Mouse (Mus musculus) retina, adult 2 months (tissue): ENCODE measurements at regions not wholly inside any gene's neighbourhood (a gene's known extent, or its start where the extent isn't known, plus 50 kb on each side); places are given as distances from the start of the nearest gene placed in this dataset.

Source experiments
- DNase-seq: peaks from one replicate; pipeline ENCODE4 v3.0.0-alpha.2; 2012; ENCODE audit warnings: low read depth, low spot score

DNA sequence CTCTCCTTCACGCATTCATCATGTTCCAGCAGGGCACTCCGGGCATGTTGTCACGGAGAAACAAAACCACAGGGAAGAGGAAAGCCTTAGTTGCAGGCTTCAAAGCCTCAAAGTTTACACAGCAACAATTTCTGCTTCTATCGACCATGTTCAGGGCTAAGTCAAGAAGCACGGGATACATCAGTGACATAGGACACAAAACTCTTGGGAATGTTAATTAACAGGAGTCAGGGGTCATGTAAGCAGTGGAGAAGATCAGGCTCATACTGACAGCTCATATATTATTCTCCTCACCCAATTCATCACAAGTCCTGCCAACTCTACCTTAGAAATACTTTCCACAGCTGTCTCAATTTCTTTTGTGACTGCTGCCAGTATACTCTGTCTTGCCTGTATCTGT lies 133.0 kb upstream of the Btbd3 start:
- no peak for DNase-seq

DNA sequence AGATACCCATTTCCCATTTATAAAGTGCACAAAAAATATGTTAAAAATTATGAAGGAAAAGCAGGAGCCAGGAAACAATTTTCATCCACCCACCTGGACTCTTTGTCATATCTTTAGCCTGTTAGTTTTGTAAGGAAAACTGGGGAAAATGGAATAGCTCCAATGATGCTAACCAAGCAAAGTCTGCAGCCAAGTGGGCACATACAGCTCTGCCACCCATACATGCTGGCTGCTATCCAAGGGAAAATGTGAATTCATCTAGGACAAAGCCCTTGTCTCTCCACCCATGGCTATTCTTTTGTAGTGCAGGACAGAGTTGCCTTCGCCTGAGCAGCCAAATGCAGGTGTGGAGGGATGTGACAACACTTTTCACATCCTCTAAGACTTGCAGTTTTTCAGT lies 135.5 kb upstream of the Btbd3 start:
- no peak for DNase-seq

DNA sequence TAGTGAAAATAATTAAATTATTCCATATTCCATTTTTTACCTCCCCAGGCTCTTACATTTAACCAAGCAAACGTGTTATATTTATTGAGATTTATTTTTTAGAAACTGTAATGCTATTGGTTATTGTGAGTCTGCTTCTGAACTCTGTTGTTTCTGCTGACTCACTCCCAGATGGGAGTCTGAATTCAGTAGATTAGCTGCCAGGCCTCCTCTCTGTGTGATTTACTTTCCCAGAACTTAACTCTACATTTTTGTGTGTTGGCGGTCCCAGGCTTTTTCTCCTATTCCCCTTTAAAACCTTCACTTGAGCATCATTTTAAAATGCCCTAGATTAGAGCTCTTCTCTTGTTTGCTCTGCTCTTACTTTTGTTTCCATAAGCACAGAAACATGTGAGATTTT lies 136.2 kb upstream of the Btbd3 start:
- no peak for DNase-seq

DNA sequence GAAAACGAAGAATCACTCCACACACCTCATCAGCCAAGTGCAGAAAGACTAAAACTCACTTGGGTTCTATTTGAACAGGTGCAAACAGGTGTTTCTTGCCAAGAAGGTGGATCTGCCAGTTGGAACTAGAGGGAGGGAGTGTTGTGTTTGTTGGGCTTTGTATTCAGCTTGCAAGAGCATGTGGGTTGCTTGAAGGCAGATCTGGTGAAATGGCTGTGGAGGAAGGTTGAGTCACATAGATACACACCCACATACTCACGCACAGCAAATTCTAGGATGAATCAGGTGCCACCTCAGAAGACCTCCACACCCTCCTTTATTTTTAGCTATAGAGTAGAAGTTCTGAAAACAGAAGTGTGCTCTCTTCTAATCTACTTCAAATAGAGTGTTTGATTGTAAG lies 156.6 kb upstream of the Btbd3 start:
- no peak for DNase-seq

DNA sequence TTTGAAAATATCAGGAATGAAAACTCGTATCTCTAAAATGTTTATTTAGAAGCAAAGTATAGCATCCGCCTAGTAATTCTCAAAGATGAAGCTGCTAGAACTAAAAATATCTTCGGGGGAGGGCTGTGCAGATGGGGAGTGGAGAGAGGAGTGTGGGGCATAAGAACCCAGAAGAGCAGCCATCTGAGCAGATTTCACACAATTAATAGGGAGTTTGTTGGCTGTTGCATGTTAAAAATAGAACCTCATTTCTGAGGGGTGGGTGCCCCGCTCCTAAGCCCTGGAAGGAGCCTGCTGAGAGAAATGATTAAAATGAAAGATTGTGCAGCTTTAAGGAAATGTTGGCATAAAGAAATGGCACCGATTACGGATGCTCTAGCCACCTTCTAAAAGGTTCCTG lies 171.0 kb upstream of the Btbd3 start:
- no peak for DNase-seq

DNA sequence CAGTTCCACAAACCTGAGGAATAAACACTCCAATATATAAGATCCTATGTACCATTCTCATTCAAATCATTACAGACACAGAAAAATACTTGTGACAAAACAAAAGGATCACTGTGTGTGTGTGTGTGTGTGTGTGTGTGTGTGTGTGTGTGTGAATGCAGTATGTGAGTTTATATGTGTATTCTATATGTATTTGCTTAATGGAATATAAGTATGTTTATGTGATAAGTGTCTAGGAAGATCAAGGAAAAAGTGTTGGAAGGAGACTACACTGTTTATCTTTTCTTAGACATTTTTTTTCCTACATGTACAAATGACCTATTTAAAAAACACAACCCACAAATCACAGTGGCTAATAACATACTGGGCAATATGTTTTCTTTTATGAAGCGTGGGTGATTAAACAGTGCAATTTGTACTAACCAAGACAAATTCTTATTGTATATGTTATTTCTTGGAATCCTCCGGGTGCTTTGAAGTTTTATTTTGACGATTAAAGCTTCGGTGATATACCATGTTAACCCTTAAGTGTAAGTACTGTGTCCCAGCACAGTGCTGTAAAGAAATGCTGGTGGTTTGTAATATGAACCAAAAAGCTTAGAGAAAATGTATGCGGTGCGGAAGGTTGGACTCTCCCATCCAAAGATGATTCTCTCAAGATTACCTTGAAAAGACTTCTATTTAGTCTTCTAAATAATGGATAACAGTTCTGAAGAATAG lies 171.6 kb upstream of the Btbd3 start:
- DNase-seq: no peak

DNA sequence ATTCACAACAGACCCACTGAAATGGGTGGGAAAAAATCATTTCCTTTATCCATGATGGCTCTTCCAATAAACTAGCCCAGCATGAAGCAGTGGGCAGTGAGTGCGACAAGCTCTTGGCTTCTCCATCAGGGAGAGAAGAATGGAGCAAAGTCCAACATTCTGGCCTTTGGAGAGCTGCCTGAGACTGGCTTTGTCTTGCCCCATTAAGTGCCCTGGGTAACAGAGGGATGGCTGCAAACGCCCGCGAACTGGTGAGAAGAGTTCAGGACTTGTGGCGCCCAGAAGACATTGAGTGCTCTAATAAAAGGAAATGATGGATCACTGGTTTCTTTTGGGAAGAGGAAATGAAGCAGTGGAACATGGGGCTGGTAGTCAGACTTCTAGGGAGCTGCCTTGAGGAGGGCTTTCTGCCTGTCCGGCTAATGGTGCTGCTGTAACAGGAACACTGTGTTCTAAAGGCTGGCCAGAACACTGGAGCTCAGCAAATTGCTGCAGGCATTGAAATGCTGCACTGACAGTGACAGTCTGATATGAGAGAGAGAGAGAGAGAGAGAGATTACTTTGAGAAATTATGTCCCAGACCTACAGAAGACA lies 182.2 kb upstream of the Btbd3 start:
- no peak for DNase-seq

DNA sequence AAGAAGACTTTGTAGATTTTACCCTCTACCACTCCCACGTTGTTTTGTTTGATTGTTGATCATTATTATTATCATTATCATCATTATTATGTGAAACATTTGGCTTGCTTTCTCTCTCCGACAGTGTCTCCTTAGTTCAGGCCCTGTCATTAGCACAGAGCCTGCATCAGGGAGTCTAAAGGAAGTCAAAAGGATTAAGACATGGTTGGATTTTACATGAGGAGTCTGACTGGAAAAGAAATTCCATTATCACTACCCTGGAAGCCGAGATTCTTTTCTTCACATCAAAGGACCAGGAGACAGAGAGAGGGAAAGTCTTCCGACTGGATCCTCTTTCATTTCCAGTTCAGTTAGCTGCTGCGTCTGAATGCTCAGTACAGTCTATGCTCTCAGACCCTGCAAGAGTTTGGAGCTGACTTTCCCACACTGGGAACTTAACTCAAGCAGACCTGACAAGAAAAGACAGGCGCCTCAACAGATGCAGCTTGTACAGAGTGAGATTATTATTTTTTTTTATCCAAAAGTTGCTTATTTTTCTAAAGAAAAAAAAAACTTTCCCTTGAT lies 184.1 kb upstream of the Btbd3 start:
- DNase-seq: no peak

DNA sequence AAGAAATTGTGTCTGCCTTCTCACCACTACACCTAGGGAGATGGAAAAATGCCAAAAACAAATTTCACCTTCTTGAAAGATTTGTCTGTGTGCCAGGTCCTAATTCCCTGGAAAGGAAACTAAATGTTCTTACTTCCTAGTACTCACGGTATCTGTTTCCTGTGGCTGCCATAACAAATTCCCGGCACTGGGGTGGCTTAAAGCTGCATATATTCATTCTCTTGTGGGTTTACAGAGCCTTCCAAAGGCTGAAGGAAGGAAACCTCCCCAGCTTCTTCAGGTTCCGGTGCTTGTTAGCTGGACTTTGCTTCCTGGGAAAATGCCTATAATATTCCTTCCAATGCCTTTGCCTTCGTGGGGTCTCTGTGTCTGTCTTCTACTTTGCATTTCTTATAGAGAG lies 203.3 kb upstream of the Btbd3 start:
- DNase-seq: no peak

DNA sequence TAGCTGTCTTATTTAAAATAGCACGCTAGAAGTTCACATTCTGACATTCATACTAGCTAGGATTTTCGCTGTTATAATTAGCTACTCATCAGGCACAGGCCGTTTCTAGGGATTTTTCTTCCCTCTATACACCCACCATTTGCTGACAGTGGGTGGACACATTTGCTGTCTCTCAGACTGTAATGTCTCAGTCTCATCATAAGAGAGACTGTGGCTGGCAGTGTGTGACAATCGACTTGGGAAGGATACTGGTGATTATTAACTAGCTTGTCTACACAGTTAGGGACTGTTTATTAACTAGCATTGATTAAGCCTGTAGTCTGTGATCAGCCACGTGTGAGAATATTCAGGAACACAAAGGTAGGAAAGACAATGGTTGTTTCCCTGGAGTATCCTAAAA lies 208.0 kb upstream of the Btbd3 start:
- DNase-seq: no peak

DNA sequence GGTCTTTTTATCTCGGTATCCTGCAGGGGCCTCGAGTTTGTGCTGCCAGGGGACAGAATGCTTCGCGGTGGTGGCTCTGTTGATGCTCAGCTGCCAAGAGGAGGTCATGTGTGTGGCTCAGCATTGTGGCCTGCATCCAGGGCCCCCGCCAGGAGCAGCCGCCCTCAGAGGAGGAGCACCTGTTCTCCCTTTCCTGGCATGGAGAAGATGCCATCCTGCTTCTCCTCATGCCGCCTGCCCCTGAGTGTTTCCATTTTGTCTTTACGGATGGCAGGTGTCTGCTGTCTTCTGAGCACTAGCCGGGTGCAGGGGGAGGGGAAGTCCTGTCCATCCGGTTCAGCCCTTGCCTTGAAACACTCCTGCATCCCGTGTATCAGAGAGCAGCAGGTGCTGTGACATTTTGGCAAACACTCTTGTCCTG lies 208.6 kb upstream of the Btbd3 start:
- DNase-seq: no peak

DNA sequence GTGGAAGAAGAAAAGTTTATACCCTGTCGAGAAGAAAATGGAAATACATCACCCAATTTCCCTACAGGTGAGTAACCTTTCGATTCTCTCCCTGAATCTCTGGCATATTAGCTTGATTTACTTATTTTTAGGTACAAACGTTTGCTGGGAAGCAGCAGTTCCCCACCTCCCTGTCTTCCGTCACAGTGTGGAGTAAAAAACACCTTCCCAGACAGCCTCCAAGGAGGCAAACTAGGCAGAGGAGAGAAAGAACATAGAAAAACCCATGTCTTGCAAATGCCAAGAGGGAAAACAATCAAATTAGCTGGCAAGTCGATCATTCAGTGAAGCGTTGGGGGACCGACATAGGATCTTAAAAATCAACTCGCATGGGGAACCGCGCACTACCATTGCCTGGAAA lies 209.0 kb upstream of the Btbd3 start:
- no peak for DNase-seq

DNA sequence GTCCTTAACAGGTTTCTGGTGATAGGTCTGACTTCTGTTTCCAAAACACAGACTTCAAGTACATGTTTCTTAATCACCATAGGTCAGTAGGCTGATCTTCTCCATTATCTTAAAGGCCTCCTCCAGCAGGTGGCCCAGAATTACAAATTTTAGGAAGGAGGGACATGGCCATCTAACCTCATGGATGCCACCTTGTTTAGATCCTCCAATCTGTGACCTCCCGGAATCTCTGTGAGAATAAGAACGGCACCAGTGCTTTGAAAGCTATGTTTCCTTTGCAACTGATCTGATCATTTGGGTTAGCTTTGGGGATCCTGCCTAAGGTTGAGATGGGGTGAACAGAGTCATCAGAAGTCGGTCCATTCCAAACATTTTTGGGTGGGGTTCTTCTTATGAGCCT lies 209.4 kb upstream of the Btbd3 start:
- no peak for DNase-seq

DNA sequence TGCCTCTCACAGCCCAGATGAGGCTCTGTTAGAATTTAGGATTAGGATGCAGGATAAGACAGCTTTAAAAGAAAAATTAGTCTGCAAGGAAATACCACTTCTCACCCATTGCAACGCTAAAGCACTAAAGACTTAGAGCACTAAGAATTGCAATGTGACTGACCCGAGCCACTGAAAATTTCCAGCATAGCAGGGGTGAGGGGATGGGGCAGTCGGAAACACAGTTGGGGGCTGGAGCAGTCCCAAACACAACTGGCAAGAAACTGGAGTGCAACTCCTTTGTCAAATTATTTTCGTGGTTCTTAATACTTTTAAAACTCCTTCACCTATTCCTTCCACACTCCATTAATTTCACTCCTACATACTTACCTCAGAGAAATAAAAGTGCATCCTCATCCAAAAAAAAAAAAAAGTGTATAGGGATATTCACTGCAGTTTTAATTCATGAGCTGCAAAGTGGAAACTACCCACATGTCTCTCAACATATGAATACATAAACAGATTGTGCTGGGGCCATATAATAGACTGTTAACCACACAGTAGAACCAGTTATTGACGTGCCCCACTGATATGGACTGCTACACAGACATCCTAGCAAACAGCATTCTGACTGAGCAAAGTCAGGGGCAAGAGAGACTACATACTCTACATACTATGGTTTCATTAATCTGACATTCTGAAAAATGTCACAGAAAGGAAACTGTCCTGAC lies 210.3 kb upstream of the Btbd3 start:
- DNase-seq: no peak

DNA sequence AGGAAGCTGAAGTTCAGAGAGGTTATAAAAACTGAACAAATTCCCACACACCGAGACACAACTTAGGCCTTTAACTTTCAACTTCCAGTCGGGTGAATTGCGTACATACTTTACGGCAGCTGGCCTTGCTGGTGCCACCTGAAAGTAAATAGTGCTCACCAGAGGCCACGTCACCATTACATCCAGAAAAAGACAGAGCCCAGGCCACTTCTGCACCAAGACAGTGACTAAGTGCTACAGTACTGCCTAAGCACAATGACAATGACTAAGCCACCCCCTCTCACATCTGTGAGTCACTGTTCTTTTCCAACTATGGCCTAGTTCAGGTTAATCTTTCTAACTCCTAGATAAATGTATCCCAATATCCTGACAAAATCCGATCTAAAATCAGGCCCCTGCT lies 215.7 kb upstream of the Btbd3 start:
- DNase-seq: no peak

DNA sequence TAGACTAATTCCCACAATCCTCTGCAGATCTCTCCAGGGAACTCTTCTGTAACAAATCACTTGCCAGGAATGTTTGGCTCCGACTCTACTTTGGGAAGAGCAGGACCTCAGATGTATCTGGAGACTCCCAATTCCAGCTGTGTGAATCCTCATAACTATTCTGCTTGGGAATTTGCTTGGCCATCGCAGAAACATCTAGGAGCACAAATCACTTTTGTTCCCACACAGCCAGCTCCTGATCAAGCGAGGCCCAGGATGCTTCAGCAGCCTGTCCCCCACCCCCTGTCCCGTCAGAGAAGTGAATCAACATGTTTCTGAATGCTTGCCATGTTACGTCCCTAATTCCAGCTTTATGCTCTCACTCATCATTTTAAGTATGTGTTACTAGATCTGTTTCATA lies 216.1 kb upstream of the Btbd3 start:
- DNase-seq: no peak

DNA sequence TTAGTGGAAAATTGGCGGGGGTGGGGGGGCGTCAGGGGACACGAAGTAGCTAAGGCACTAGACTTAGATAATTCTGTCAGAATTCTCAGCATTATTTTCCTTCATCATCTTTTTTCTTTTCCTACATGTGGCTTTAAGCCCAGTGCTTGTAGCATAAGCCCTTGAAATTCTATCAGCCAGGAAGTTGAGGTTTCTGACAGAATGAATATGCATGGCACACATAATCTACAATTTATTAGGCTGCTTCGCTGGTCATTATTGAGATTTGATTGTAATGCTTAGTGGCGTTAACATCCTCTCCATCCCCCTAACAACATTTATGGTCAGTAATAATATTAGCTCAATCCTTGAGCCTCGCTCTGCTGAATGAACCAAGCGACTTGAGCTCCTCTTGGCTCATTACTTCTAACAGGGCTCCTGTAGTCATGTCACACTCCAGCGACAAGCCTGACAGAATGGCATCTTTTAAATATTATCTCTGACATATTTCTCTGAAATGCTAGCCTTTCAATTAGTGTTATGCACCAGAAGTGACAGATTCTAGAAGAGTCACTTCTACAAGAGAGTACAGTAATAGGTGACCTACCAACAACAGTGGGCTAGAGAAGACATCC lies 222.1 kb upstream of the Btbd3 start:
- DNase-seq: no peak

DNA sequence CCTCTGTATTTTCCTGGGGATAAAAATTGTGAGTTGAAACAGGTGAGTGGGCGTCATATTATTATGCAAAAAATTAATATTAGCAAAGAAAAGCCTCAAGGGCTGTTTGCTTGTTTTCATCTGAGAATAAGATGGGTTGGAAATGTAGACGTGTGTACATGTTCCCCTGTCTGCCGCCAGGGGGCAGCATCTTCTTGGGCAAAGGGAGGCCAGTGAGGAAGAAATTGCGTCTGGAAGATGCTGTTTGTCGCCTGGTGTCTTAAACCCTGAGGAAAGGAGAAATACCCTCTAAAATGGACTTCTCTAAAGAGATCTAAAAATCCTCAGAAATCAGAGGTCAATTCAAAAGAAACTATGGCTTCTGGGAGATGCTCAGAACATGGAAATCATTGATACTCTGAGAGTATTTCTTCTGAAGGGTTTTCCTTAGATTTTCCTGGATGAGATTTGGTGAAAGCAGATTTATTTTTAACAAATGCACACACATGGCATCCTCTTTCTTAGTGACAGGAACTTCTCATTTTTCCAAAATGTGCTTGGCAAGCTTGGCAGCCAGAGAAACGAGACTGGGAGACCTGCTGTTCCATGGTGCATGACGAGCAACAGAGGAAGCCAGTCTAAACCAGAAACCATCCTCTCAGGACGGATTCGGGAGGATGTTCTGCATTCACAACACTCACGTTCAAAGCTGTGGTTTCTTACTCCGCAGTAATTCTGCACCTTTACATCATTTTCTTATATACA lies 222.8 kb upstream of the Btbd3 start:
- DNase-seq: peak; percentile 41

DNA sequence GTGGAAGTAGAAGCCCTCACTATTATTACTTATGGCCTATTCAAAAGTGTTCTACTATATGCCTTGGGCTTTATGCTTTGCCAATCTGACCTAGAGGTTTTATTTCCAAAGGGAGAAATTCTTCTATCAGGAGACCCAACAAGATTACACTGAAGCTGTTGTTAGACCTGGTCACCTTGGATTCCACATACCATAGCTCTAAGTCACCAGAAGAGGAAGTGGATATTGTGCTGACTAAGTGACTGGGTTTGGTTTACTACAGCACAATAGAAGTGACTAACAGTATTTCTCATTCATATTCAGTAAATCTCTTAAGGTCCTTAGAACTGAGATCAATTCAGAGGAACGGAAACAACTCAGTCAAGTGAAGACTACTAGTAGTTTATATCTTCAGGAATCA lies 229.0 kb upstream of the Btbd3 start:
- DNase-seq: no peak

DNA sequence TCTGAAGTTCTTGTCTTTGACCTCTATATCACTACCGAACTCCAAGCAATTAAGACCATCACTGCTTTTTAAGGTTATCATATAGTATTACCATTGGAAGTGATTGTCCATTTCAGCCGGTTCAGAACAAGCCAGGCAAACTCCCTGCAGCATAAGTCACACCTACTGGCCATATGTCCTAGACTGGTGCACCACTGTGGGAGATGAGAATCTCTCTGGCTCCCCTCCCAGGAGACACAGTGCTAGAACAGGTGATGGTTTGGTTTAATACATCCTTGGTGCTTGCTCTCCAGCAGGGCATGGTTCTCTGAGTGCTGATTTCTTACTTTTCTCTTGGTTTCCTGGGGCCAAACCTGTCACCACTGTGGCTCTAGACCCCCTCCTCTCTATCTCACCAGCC lies 232.8 kb upstream of the Btbd3 start:
- no peak for DNase-seq

DNA sequence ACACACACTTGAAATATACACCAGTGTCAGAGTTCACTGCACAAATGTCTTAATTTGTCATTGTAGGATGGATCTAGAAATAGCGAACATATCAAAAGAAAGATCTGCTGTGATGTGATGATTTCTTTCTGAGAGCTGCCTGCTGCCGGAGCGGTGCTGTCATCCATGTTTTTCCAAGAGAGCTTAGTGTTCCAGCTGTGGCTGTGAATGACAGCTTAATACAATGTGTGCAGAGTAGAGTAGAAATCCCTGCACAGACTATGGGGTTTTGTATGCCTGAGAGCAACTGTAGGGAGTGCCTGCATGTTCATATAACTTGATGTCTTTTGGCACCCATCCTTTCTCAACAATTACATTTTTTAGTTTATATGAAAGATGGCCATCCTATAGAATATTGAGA lies 274.6 kb upstream of the Btbd3 start:
- DNase-seq: no peak

DNA sequence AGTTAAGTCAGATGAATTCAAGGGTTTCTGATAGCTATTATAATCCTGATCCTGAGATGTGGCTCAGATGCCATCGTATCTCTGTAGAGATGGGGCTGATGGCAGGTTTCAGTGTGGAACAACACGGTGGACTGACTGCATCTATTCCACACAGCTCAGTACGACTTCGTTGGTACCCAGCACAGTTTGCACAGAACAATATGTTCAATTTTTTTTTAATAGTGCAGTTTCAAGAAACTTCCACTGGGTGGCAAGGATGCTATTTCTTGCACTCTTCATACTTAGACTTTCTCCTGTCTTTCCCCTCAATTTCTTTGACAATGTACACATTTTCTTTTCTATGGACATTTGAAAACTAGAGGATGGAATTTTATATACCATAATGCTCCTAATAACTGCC lies 278.6 kb upstream of the Btbd3 start:
- no peak for DNase-seq
